Mouse (Mus musculus) limb, embryonic 15.5 days (tissue): ENCODE data around the gene Vmn2r112. TPM values are rescaled to one million over a fixed set of nuclear protein-coding genes. Genes with fewer than 3 reads are reported as not detected.
"Not testable (repeated sequence)": the region's sequence is repeated elsewhere in the genome, so short reads cannot be mapped to it uniquely, and the experiment has no call there.

Source experiments
- ATAC-seq: fragments of 200-750 bp; cut with Nextera tagmentation; 2 replicates; pipeline ENCODE4 v1.8.0; 2017; ENCODE audit warnings: low read depth, moderate TSS enrichment; ENCODE audit not compliant: insufficient number of reproducible peaks, low FRiP score, low TSS enrichment
- H3K27ac ChIP-seq: fragments of 300-500 bp; sonication (generic); 2 replicates; pipeline ENCODE4 v1.5.1; 2015; ENCODE audit warnings: moderate library complexity, mild to moderate bottlenecking, inconsistent platforms
- H3K27me3 ChIP-seq: fragments of 300-500 bp; sonication (generic); 2 replicates; pipeline ENCODE4 v1.6.1; 2015; ENCODE audit warnings: inconsistent platforms
- H3K36me3 ChIP-seq: fragments of 300-500 bp; sonication (generic); 2 replicates; pipeline ENCODE4 v1.6.1; 2015; ENCODE audit warnings: inconsistent platforms
- H3K4me1 ChIP-seq: fragments of 300-500 bp; sonication (generic); 2 replicates; pipeline ENCODE4 v1.6.1; 2015; ENCODE audit warnings: inconsistent platforms
- H3K4me2 ChIP-seq: fragments of 300-500 bp; sonication (generic); 2 replicates; pipeline ENCODE4 v1.6.1; 2015; ENCODE audit warnings: mild to moderate bottlenecking, inconsistent platforms
- H3K4me3 ChIP-seq: fragments of 300-500 bp; sonication (generic); 2 replicates; pipeline ENCODE4 v1.5.1; 2015; ENCODE audit warnings: mild to moderate bottlenecking, inconsistent platforms
- H3K9ac ChIP-seq: fragments of 300-500 bp; sonication (generic); 2 replicates; pipeline ENCODE4 v1.6.1; 2015; ENCODE audit warnings: inconsistent platforms
- H3K9me3 ChIP-seq: fragments of 300-500 bp; sonication (generic); 2 replicates; pipeline ENCODE4 v1.6.1; 2016; ENCODE audit warnings: inconsistent platforms
- WGBS: fragments of 180-500 bp; shearing (Covaris S2); methylation state at CpG from one replicate; pipeline ENCODE4 v1.1.7; 2015; 5-methylcytosine and 5-hydroxymethylcytosine counted together
- polyA plus RNA-seq: library from polyadenylated mRNA; unstranded; fragments of >200 nt; fragmentation: Nextera tagmentation; extraction: Ambion mirVana; gene quantifications from 2 replicates; pipeline ENCODE4 v1.2.1, GENCODE M21; 2015

Gene Vmn2r112
- not detected in 2 replicates for polyA plus RNA-seq

DNA sequence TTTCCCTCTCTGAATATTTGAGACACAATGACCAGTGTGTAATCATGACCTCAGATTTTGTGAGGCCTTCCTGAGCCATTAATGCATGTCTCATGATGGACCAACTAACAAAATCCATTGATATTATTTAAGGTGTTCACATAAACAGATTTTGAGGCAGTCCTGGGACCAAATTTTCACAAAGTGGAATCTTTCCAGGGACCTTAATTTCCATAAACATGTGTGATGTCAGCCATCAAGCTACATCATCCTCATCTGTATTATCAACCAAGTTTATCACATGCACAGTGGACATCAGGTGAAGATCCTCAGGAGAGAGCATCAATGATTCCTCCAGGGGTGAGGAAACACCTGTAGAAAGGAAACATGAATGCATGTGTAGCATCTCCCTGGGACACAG is at the start of gene Vmn2r112:
TSS of gene Vmn2r112 (plus strand) at position 301 of the 400 bp plus-strand sequence.
- H3K4me1 ChIP-seq, H3K9ac ChIP-seq, H3K27ac ChIP-seq, H3K9me3 ChIP-seq, ATAC-seq, H3K4me3 ChIP-seq, H3K36me3 ChIP-seq, H3K27me3 ChIP-seq, H3K4me2 ChIP-seq: not testable (repeated sequence)

DNA sequence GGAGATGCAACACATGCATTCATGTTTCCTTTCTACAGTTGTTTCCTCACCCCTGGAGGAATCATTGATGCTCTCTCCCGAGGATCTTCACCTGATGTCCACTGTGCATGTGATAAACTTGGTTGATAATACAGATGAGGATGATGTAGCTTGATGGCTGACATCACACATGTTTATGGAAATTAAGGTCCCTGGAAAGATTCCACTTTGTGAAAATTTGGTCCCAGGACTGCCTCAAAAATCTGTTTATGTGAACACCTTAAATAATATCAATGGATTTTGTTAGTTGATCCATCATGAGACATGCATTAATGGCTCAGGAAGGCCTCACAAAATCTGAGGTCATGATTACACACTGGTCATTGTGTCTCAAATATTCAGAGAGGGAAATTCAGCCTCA is 27.4 kb upstream of the Vmn2r112 start, which contains the start of gene Vmn2r111:
TSS of gene Vmn2r111 (minus strand) at position 101 of the 400 bp plus-strand sequence.
- not testable (repeated sequence) for H3K27me3 ChIP-seq, H3K36me3 ChIP-seq, H3K27ac ChIP-seq, H3K4me3 ChIP-seq, H3K9ac ChIP-seq, H3K4me1 ChIP-seq, H3K4me2 ChIP-seq, ATAC-seq, H3K9me3 ChIP-seq
- WGBS, result 52% methylated on average over 1 of the region's 1 CpGs

DNA sequence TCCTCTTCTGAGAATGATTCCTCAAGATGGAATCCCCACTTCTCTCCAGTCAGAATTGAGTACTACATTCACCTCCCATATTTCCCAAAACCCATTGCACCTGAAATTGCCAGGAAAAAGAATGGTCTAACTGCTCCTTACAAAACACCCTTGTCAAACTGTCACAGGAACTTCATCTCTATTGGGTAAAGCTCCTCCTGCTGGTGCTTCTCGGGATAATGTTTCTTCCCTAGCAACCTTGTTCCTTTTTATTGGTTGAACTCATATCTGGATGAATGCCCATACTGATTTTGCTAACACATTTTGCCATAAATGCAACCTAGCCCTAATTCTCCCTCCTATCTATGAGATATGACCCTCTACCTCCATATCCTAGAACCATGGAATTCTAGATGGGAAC is 29.9 kb downstream of the Vmn2r112 start:
- Histone ChIP-seq H3K4me1 (no peaks in the 10 kb centered on the region), H3K9me3 (no peaks in the 10 kb centered on the region), H3K27me3 (no peaks in the 10 kb centered on the region), H3K27ac (no peak overlapping the region), H3K36me3 (no peaks in the 10 kb centered on the region), H3K4me3 (no peak overlapping the region), H3K4me2 (no peak overlapping the region), H3K9ac (no peak overlapping the region)
- no peak for ATAC-seq
- 81% methylated on average over 1 of the region's 1 CpGs for WGBS

Other genes starting within 250 kb of the Vmn2r112 start
- gene Zfp944, start 239.6 kb upstream of the Vmn2r112 start, polyA plus RNA-seq, result 13.2 and 13.5 TPM in 2 replicates
- gene Zfp758, start 239.5 kb upstream of the Vmn2r112 start, polyA plus RNA-seq, result 9.1 and 9.9 TPM in 2 replicates
- gene Zfp946, start 176.7 kb upstream of the Vmn2r112 start, polyA plus RNA-seq, result 12.8 and 13.8 TPM in 2 replicates
- gene Vmn2r111, start 27.5 kb upstream of the Vmn2r112 start, polyA plus RNA-seq, result not detected in 2 replicates